Mouse (Mus musculus) limb, embryonic 15.5 days (tissue): ENCODE measurements at regions not wholly inside any gene's neighbourhood (a gene's known extent, or its start where the extent isn't known, plus 50 kb on each side); places are given as distances from the start of the nearest gene placed in this dataset.
"Not testable (repeated sequence)": the region's sequence is repeated elsewhere in the genome, so short reads cannot be mapped to it uniquely, and the experiment has no call there.

Experiments
- ATAC-seq: fragments of 200-750 bp; cut with Nextera tagmentation; 2 replicates; pipeline ENCODE4 v1.8.0; 2017; ENCODE audit warnings: low read depth, moderate TSS enrichment; ENCODE audit not compliant: insufficient number of reproducible peaks, low FRiP score, low TSS enrichment
- H3K27ac ChIP-seq: fragments of 300-500 bp; sonication (generic); 2 replicates; pipeline ENCODE4 v1.5.1; 2015; ENCODE audit warnings: moderate library complexity, mild to moderate bottlenecking, inconsistent platforms
- H3K27me3 ChIP-seq: fragments of 300-500 bp; sonication (generic); 2 replicates; pipeline ENCODE4 v1.6.1; 2015; ENCODE audit warnings: inconsistent platforms
- H3K36me3 ChIP-seq: fragments of 300-500 bp; sonication (generic); 2 replicates; pipeline ENCODE4 v1.6.1; 2015; ENCODE audit warnings: inconsistent platforms
- H3K4me1 ChIP-seq: fragments of 300-500 bp; sonication (generic); 2 replicates; pipeline ENCODE4 v1.6.1; 2015; ENCODE audit warnings: inconsistent platforms
- H3K4me2 ChIP-seq: fragments of 300-500 bp; sonication (generic); 2 replicates; pipeline ENCODE4 v1.6.1; 2015; ENCODE audit warnings: mild to moderate bottlenecking, inconsistent platforms
- H3K4me3 ChIP-seq: fragments of 300-500 bp; sonication (generic); 2 replicates; pipeline ENCODE4 v1.5.1; 2015; ENCODE audit warnings: mild to moderate bottlenecking, inconsistent platforms
- H3K9ac ChIP-seq: fragments of 300-500 bp; sonication (generic); 2 replicates; pipeline ENCODE4 v1.6.1; 2015; ENCODE audit warnings: inconsistent platforms
- H3K9me3 ChIP-seq: fragments of 300-500 bp; sonication (generic); 2 replicates; pipeline ENCODE4 v1.6.1; 2016; ENCODE audit warnings: inconsistent platforms
- WGBS: fragments of 180-500 bp; shearing (Covaris S2); methylation state at CpG from one replicate; pipeline ENCODE4 v1.1.7; 2015; 5-methylcytosine and 5-hydroxymethylcytosine counted together

DNA sequence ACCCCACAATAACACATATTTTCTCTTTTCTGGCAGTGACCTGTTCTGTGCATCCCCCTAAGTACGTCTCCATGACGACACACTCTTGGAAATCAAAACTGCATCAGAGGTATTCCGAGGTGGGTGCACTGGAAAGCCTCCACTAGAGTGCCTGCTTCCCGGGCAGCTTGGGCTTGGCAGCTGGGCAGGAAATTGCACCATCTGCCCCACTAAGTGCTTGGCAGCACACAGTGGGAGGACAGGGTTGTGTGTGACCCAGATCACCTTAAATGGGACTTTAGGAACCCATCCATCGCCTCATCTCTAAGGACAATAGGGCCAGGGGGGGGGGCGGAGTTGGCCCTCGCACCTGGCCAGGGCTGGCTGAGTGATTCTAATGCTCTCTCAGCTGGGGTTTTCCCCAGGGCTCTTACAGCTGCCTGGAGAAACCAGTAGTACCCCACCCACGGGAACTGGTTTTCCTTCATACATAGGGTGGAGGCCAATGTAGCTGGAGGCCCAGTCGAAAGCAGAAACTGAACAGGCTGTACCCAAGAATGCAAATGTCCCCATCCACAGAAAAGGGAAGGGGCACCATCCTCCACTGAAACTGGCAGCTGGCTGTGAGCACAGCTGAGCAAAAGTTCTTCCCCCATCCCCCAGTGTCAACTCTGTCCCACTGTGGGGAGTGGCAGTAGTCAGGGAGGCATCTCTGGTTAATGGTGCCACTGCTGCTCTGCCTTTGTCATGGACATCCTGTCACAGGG, 75.7 kb downstream of the Cryaa start:
- Histone ChIP-seq H3K4me3 (no peak overlapping the region), H3K4me1 (peaks cover 2% of the 10 kb centered on the region; the same call in 1 of the 2 replicates), H3K9ac (no peak overlapping the region), H3K27ac (peak overlapping the region; percentile 76), H3K36me3 (no peaks in the 10 kb centered on the region), H3K4me2 (no peak overlapping the region), H3K27me3 (no peaks in the 10 kb centered on the region), H3K9me3 (no peaks in the 10 kb centered on the region)
- ATAC-seq, result peak; percentile 35; the same call in 1 of the 2 replicates
- WGBS, result 56% methylated on average over 9 of the region's 9 CpGs

DNA sequence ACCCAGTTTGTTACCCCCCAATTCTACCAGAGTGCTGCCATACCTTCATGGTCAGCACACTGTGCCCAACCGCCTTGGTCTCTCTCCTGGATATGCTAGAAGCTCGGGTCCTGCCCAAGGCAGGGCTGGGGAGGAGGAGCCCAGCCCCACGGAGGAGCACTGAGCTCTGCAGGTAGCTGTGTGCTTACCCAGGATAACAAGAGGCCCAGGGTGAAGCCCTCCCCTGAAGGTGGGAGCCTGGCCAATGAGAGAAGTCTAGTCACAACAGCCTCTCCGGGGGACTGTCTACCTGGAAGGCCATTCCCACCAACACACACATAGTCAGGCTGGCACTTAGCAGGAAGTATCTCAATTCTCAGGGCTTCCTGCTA, 76.2 kb downstream of the Cryaa start:
- Histone ChIP-seq H3K4me1 (no peaks in the 10 kb centered on the region), H3K27me3 (no peaks in the 10 kb centered on the region), H3K9me3 (no peaks in the 10 kb centered on the region), H3K4me2 (no peak overlapping the region), H3K9ac (no peak overlapping the region), H3K27ac (peak overlapping the region; percentile 76), H3K36me3 (no peaks in the 10 kb centered on the region), H3K4me3 (no peak overlapping the region)
- ATAC-seq, result peak; percentile 37; the same call in 1 of the 2 replicates
- WGBS, result 34% methylated on average over 4 of the region's 4 CpGs

DNA sequence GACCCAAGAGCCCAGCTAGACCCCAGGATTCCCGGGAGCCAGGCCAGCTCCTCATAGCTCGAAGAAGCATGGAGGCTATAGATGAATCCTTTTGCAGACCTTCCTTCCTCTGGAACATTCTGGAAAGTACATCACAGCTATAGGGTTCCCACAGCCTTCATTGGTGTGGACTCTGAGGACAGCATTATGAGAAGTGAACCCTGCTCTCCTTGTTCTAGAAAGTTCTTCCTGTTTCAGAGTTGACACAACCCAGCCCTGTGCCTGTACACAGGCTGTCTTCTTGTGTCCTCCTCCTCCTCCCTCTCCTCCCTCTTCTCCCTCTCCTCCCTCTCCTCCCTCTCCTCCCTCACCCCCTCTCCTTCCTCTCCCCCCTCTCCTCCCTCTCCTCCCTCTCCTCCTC, 82.9 kb downstream of the Cryaa start:
- no peak overlapping the region for H3K4me2 ChIP-seq
- no peaks in the 10 kb centered on the region for H3K36me3 ChIP-seq
- ATAC-seq, result no peak
- H3K4me3 ChIP-seq, result no peak overlapping the region
- H3K27me3 ChIP-seq, result no peaks in the 10 kb centered on the region
- no peaks in the 10 kb centered on the region for H3K4me1 ChIP-seq
- 95% methylated on average over 2 of the region's 2 CpGs for WGBS
- H3K9me3 ChIP-seq, result no peaks in the 10 kb centered on the region
- no peak overlapping the region for H3K27ac ChIP-seq
- H3K9ac ChIP-seq, result no peak overlapping the region

DNA sequence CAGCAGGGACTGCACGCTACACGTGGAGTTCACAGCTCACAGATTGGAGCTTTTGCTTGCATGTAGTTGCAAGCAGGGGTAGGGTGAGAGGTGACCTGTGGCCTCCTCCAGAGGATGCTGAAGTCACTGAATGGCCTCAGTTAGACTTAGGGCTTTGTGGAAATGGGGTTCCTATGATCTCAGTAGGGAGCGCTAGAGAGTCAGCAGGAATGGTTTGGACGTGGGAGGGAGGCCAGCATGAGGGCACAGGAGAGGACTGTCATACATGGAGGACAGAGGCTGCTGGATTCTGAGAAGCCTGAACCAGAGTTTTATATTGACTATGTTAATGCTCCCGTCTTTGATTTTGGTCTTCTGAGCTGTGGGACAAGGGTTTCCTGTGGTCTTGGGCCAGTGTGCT, 85.5 kb downstream of the Cryaa start:
- Histone ChIP-seq H3K4me1 (peaks cover 18% of the 10 kb centered on the region), H3K27me3 (no peaks in the 10 kb centered on the region), H3K4me2 (no peak overlapping the region), H3K9ac (no peak overlapping the region), H3K36me3 (no peaks in the 10 kb centered on the region), H3K9me3 (no peaks in the 10 kb centered on the region), H3K27ac (no peak overlapping the region), H3K4me3 (no peak overlapping the region)
- no peak for ATAC-seq
- 59% methylated on average over 5 of the region's 5 CpGs for WGBS

DNA sequence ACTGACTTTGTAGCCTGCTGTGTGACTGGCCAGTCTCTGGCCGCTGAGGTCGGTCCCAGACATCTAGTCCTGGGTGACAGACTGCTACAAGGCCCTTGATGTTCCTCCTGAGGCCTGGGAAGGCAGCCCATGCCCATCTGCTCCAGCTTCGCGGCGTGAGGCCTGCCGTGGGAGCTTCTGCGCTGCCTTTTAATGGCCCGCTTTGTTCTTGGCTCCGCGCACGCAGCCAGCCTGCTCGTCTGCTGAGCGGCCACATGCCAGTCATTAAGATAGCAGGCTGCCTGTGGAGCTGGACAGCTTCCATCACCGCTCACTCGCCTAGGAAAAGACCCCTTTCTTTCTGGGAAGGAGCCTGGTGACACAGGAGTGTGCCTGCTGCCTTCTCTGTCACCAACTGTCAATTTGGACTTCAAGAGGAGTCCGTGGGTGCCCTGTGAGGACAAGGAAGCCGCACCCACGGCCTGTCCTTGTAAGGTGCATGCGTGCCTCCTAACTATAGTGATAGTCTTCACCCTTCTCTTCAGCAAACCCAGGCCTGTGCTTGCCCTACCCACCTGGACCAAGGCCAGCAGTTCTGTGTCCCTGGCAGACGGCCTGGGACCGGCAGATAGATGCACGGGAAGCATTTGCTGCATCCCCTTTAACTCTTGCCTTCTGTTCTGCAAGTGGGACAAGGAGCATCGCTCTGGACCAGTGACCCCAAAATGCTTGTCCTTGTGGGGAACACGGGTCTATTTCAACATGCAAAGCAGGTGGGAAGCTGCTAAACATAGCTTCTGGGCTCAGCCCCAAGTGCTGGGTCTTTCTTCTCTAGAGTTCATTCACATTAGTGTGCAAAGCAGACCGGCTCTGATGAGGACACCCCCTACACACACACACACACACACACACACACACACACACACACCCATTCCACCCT, 88.6 kb downstream of the Sik1 start:
- Histone ChIP-seq H3K4me1 (peaks cover 22% of the 10 kb centered on the region), H3K9ac (no peak overlapping the region), H3K36me3 (no peaks in the 10 kb centered on the region), H3K27ac (peak overlapping the region; percentile 70), H3K27me3 (no peaks in the 10 kb centered on the region), H3K9me3 (no peaks in the 10 kb centered on the region), H3K4me2 (peak overlapping the region; percentile 26; the same call in 1 of the 2 replicates), H3K4me3 (no peak overlapping the region)
- peak; percentile 33; the same call in 1 of the 2 replicates for ATAC-seq
- WGBS, result 22% methylated on average over 25 of the region's 25 CpGs

DNA sequence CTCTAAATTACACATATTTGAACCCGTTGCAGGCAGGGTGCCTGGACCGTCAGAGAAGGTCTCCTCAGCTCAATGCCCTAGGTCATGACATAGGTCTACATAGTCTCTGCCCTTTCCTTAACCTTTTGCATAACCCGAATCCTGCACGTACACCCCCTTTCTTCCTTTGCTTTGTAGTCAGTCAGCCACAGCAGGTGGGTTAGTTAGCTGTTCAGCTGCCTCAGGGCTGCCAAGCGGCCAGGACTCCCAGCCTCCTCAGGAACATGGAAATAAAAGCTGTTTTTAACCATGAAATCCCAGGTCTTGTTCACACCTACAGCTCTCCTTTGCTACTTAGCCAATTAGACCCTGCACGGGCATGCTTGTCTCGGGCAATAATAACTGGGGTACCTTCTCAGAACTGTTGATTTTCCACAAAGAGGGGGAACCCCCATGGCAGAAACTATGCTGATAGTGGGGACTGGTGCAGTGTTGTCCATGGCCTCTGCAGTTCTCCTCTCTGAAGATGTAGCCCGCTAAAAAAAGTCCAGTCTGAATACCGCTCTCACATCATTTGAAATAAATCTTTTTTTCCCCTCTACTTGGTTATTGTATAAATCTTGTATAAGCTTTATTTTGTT, 83.3 kb downstream of the Sik1 start:
- WGBS, result 32% methylated on average over 9 of the region's 9 CpGs
- no peak overlapping the region for H3K4me2 ChIP-seq
- H3K36me3 ChIP-seq, result no peaks in the 10 kb centered on the region
- no peak overlapping the region for H3K4me3 ChIP-seq
- no peaks in the 10 kb centered on the region for H3K9me3 ChIP-seq
- H3K9ac ChIP-seq, result no peak overlapping the region
- H3K4me1 ChIP-seq, result peaks cover 31% of the 10 kb centered on the region
- no peaks in the 10 kb centered on the region for H3K27me3 ChIP-seq
- peak overlapping the region; percentile 38; the same call in 1 of the 2 replicates for H3K27ac ChIP-seq
- no peak for ATAC-seq

DNA sequence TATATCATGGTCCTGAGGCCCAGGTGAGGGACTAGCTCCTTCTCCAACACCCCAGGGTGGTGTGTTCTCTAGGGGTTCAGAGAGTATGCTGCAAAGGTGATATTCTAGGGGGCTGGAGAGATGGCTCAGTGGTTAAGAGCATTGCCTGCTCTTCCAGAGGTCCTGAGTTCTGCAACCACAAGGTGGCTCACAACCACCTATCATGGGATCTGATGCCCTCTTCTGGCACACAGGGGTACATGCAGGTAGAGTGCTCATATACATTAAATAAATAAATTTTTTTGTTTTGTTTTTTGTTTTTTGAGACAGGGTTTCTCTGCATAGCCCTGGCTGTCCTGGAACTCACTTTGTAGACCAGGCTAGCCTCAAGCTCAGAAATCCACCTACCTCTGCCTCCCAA, 81.7 kb downstream of the Sik1 start:
- not testable (repeated sequence) for H3K4me3 ChIP-seq, ATAC-seq, H3K4me2 ChIP-seq, H3K27ac ChIP-seq, H3K27me3 ChIP-seq, H3K9me3 ChIP-seq, H3K9ac ChIP-seq, H3K36me3 ChIP-seq
- H3K4me1 ChIP-seq, result peaks cover 34% of the 10 kb centered on the region

DNA sequence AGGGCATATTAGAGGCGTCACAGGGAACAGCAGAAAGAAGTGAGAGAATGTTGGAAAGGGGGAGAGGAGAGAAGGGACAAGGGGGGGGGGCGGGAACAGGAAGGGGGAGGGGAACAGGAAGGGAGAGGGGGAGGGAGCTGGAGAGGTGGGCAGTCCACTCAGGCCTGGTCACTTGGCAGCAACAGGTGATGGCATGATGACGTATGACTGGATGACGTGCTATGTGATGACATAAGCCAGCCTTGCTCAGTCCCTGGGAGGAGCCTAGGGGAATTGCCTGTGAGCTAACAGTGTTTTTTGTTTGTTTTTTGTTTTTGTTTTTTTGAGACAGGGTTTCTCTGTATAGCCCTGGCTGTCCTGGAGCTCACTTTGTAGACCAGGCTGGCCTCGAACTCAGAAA, 80.6 kb downstream of the Sik1 start:
- H3K36me3 ChIP-seq, result no peaks in the 10 kb centered on the region
- H3K4me3 ChIP-seq, result no peak overlapping the region
- H3K4me2 ChIP-seq, result no peak overlapping the region
- ATAC-seq, result no peak
- no peaks in the 10 kb centered on the region for H3K9me3 ChIP-seq
- H3K9ac ChIP-seq, result no peak overlapping the region
- H3K4me1 ChIP-seq, result peaks cover 39% of the 10 kb centered on the region
- H3K27ac ChIP-seq, result no peak overlapping the region
- H3K27me3 ChIP-seq, result no peaks in the 10 kb centered on the region
- WGBS, result 76% methylated on average over 5 of the region's 5 CpGs

DNA sequence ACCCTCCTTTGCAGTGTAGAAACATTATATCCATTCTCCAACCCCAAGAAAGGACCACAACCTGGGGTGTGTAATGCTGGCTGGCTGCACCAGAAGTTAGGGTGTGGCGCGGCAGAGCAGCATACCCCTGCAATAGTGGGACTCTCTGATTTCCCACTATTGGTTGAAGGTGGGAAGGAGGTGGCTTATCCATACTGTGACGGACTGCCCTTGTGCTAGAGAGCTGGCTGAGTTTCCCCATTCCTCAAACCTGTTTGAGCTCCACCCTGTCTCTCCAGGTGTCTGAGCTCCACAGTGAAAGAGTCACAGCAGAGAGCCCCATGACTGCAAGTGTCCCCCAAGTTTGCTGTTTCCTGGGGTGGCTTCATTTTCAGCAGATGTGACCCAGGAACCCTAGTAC, 79.6 kb downstream of the Sik1 start:
- H3K9me3 ChIP-seq, result no peaks in the 10 kb centered on the region
- H3K4me3 ChIP-seq, result no peak overlapping the region
- H3K4me2 ChIP-seq, result no peak overlapping the region
- no peak overlapping the region for H3K9ac ChIP-seq
- H3K27me3 ChIP-seq, result no peaks in the 10 kb centered on the region
- WGBS, result 76% methylated on average over 3 of the region's 3 CpGs
- ATAC-seq, result no peak
- H3K36me3 ChIP-seq, result no peaks in the 10 kb centered on the region
- H3K4me1 ChIP-seq, result peaks cover 39% of the 10 kb centered on the region
- peak overlapping the region; percentile 86 for H3K27ac ChIP-seq

DNA sequence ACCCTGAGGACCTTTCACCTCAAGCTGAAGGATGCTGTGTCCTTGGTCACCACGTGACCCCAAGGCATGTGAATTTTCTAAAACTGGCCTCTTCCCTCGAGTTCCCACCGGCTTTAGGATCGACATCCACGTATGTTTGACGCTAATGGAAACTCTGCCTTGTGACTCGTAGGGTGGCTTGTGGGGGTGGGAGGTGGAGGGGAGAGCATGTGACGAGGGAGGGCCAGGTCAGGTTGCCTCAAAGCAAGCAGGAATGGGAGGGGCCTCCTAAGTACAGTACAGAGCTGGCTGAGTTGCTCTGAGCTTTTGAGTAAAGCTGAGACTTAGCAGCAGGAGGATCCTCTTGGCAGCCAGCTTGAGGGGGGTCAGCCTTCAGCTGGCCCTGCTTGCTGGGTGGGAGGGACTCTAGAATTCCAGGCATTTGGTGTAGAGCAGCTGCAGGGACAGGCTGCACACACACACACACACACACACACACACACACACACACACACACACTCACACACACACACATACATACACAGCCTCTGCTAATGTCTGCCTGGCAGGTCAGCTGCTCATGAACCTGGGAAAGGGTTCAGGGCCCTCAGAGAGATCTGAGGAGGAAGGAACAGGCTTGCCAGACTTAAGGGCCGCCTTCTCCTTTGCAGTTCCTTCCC, 78.5 kb downstream of the Sik1 start:
- H3K4me1 ChIP-seq, result peaks cover 35% of the 10 kb centered on the region
- H3K9ac ChIP-seq, result no peak overlapping the region

DNA sequence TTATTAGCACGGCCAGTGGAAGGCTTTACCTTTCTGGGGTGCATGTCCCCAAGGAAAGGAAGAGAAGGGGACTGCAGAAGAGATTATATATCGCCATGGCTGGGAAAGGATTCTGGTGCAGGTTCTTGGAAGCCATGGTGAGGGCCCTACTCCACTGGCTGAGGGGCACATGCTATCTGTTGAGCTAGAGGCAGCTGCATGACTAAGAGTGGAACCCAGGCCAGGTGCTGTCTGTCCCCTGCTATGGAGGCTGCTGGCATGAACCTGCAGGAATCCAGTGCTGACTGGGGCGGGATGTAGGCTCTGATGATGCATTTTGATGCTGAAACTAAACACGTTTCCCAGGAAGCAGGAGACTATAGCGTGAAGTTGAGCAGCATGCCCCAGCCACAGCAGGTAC, 77.9 kb downstream of the Sik1 start:
- ATAC-seq, result no peak
- peak overlapping the region; percentile 86 for H3K27ac ChIP-seq
- no peak overlapping the region for H3K4me2 ChIP-seq
- 54% methylated on average over 5 of the region's 5 CpGs for WGBS
- no peaks in the 10 kb centered on the region for H3K27me3 ChIP-seq
- H3K9ac ChIP-seq, result no peak overlapping the region
- H3K36me3 ChIP-seq, result no peaks in the 10 kb centered on the region
- peaks cover 33% of the 10 kb centered on the region for H3K4me1 ChIP-seq
- H3K4me3 ChIP-seq, result no peak overlapping the region
- no peaks in the 10 kb centered on the region for H3K9me3 ChIP-seq

More for the DNA sequence above, 78.5 kb downstream of the Sik1 start:
- peak; percentile 89 for ATAC-seq
- no peak overlapping the region for H3K4me3 ChIP-seq
- H3K27me3 ChIP-seq, result no peaks in the 10 kb centered on the region
- 27% methylated on average over 9 of the region's 9 CpGs for WGBS
- no peak overlapping the region for H3K4me2 ChIP-seq
- peak overlapping the region; percentile 86 for H3K27ac ChIP-seq
- H3K9me3 ChIP-seq, result no peaks in the 10 kb centered on the region
- no peaks in the 10 kb centered on the region for H3K36me3 ChIP-seq
